Mouse (Mus musculus): Measurements from ENCODE around the gene Rhbdd1.

Rhbdd1 gene

GRCm38 (mm10) chr1:82316111-82316745 lies at the start of gene Rhbdd1:
Rhbdd1 (plus strand) TSS chr1:82316452.
- DNase-seq (ENCODE audit: low spot score), result peak; percentile 96

- DNase-seq (ENCODE audit: low spot score), result no peak
Measured at GRCm38 (mm10) chr1:82267547-82267946, 48.7 kb upstream of the Rhbdd1 start.

- DNase-seq (ENCODE audit: low spot score), result no peak
Measured at GRCm38 (mm10) chr1:82272231-82272630, 44.0 kb upstream of the Rhbdd1 start.

- no peak for DNase-seq (ENCODE audit: low spot score)
Measured at GRCm38 (mm10) chr1:82273529-82273928, 42.7 kb upstream of the Rhbdd1 start.

- DNase-seq (ENCODE audit: low spot score), result no peak
Measured at GRCm38 (mm10) chr1:82274361-82274760, 41.9 kb upstream of the Rhbdd1 start.

- no peak for DNase-seq (ENCODE audit: low spot score)
Measured at GRCm38 (mm10) chr1:82279768-82280167, 36.5 kb upstream of the Rhbdd1 start.

GRCm38 (mm10) chr1:82281823-82282222 lies 34.4 kb upstream of the Rhbdd1 start:
- no peak for DNase-seq (ENCODE audit: low spot score)

DNA sequence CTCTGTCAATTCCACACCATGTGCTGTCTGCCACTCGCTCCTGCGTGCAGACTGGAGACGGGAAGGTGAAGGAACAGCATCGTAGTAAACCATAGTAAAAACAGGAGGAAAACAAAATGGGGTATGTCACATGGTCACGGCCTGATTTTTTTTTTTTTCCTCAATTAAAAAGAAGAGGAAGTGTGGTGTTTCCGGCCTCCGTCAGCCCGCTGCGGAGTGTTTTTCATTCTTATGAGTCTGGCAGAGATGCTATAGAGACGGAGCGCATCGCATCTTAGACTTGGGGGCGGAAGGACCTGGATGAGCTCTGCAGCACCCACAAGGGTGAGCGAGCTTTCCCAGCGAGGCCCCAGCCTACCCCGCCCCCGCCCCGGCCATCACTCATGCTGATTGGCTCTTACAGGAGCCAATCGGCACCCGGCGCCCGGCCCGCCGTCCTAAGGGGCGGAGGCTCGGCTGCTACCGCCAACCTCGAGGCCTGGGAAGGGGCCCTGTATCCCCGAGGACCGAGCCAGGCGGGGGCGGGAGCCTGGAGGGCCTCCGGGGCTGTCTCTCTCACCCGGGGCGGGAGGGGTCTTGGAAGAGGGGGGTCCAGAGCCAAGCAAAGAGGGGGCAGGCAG lies 33.1 kb upstream of the Rhbdd1 start:
- peak; percentile 90 for DNase-seq (ENCODE audit: low spot score)

DNA sequence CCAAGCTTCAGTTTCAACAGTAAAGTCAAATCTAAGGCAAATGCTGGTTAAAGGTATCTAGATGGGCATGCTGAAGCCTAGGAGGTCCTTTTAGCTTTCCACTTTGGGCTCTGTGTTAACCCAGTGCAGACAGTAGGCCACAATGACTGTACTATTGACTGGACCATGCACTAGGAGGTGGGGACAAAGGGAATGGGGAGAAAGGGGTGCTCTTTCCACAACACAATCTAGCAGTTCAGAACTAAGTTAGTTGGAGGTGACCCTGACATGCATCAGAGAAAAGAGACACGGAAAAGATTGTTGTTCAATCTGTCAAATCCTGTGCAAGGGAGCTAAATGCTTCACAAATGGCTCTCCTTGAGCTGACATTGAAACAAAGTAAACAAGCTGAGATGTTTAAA lies 32.4 kb upstream of the Rhbdd1 start:
- no peak for DNase-seq (ENCODE audit: low spot score)

- DNase-seq (ENCODE audit: low spot score), result no peak
Measured at GRCm38 (mm10) chr1:82284403-82284802, 31.8 kb upstream of the Rhbdd1 start.

- DNase-seq (ENCODE audit: low spot score), result no peak
Measured at GRCm38 (mm10) chr1:82285461-82286189, 30.6 kb upstream of the Rhbdd1 start.

DNA sequence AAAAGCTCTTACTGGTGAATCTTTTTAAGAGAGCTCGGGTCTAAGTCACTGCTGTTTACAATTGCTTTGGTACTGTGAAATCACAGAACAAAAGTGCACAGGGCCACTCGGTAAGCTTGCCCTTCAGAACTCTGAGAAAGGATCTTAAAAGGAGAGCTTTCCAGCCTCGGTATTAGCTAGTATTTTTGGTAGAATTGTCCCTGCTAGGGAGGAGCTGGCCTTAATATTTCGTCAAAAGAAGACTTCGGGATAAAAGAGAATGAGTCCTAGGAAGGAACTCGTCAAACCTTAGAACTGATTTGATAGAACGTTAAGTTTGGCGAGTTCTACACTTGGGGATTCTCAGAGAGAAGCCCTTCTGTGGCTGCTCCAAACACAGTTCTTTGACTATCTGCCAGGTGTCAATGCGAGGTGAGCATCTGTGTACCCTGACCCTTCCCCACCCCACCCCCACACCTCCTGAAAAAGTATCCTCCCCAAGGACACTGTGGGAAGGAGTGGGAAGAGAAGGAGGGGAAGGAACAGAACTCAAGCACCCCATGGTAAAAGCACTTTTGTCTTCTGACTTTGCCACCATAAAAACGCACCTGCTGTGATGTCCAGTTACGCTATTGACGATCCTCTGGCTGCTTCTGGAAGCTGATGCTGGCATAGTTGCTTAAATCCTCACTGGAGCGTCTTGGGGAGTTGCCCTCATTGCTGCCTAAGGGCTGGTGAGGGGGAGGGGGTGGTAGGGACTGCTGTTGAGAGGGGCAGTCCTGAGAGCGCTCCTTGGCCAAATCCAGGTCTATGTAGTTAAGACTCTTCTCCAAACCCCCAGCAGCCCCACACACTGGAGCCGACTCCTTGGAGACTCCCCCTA lies 29.8 kb upstream of the Rhbdd1 start:
- DNase-seq (ENCODE audit: low spot score), result peak; percentile 28

DNA sequence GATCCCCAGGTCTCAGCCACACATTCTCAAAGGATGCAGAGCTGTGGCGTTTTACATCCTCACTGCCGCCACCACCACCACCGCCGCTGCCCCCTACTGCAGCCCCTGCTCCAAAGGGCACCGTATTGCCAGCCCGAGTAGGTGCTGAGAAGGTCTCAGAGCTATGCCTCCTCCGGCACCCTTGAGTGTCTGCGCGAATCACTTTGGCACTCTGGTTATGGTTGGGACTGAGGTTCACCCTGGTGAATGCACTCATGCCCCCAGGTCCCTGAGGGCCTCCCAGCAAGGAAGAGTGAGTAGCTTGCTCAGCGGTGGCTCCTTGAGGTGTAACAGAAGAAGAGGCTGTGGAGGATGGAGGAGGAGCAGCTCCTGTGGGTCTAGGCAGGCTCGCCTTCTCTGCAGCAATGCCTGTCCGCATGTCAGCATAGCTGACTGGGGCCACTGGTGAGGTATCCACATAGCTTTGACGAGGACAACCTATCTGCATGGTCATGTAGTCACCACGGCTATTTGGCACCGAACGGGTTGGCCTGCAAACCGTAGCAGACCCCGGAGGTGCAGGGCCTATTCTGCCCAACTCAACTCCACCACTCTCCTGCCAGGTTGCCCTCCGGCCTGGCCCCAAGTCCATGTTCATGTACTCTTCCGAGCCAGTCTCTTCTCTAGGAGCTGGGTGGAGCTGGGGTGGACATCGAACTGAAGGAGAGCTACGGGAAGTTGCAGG lies 29.0 kb upstream of the Rhbdd1 start:
- peak; percentile 43 for DNase-seq (ENCODE audit: low spot score)

GRCm38 (mm10) chr1:82287776-82288325 lies 28.4 kb upstream of the Rhbdd1 start:
- peak; percentile 27 for DNase-seq (ENCODE audit: low spot score)

DNA sequence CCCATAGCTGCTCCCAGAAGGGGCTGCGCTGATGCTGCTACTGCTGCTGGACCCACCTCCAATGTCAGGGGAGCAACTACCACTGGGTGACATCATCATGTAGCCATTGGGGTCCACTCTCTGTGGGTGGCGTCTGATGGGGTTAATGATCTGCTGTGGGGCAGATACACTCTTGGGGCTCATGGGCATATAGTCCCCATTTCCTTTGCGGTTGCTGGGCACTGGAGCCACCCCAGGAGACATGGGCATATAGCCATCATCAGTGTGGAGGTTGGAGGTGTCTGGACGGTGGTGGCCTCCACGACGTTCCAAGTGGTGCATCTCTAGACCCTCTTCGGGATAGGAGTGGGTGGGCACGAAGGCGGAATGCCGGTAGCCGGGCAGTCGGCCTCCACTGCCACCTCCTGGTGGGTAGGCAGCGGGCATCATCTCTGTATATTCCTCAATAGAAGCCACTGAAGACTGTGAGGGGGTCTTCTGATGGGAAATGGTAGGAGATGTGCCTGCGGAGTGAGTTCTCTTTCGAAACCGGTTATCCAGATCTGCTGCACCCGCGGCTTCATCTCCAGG lies 27.7 kb upstream of the Rhbdd1 start:
- DNase-seq (ENCODE audit: low spot score), result peak; percentile 18

- peak; percentile 19 for DNase-seq (ENCODE audit: low spot score)
Measured at GRCm38 (mm10) chr1:82289116-82289989, 26.9 kb upstream of the Rhbdd1 start.

DNA sequence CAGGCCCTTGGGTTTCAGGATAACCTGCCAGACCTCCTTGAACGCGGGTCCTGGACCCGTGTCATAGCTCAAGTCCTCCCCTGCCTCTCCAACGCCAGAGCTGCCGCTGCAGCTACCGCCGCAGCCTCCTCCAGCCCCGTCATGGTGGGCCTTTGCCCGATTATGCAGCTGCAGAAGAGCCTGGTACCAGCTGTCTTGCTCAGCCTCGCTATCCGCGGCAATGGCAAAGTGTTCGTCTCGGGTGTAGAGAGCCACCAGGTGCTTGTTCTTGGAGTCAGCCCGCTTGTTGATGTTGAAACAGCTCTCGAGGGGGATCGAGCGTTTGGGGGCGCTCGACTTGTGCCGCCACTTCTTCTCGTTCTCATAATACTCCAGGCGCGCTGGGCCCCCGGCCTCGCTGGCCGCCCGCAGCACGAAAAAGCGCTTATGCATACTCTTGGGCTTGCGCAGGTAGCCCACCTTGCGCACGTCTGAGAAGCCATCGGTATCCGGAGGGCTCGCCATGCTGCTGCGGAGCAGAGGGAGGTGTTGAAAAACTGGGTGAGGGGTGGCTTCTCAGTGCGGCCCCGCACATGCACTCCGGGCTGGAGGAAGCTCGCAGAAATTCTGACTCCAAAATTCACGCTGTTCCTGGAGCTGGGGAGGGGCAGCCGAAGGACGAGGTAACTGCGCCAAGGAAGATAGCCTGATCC lies 26.1 kb upstream of the Rhbdd1 start:
- peak; percentile 59 for DNase-seq (ENCODE audit: low spot score)

GRCm38 (mm10) chr1:82290723-82291150 lies 25.5 kb upstream of the Rhbdd1 start:
- peak; percentile 91 for DNase-seq (ENCODE audit: low spot score)

DNA sequence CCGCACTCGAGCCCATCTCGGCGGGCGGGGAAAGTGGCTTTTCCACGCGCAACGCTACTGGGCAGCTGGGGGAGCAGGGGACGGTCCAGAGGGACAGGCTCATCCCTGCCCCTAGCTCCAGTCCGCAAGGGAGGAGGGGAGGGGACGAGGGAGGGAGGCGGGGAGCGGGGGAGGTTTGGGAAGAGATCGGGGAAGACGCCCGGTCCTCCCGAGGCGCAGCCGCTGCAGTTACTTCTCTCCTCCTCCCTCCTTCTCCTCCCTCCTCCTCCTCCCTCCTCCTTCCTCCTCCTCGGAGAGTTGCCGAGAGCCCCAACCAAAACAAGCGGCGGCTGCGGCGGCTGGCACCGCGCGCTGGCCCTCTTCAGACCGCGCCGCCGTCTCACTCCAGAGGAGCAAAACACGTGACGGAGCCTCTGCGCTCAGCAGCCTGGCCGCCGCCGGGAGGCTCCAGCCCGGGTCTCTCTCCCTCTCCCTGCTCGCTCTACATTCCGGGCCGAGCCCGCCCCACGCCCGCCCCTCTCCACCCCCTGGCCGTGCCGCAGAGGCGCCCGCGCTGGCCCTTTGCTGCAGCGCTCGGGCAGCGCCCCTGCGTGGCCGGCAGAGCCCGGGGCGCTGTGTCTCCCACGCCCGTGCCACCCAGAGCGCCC lies 25.0 kb upstream of the Rhbdd1 start, which contains the start of gene Irs1:
Gene Irs1, minus strand, starts transcription at position 266 of the 647 bp plus-strand sequence.
- DNase-seq (ENCODE audit: low spot score), result peak; percentile 90
